Mouse (Mus musculus): ENCODE measurements around the gene Dnm1. TPM values are rescaled to one million over a fixed set of nuclear protein-coding genes. Genes with fewer than 3 reads are reported as not detected.
"Not testable (repeated sequence)": the region's sequence is repeated elsewhere in the genome, so short reads cannot be mapped to it uniquely, and the experiment has no call there.

Gene Dnm1
- total RNA-seq, 4 experiments from 2014 or later: 2.6 to 5.9 (median 3.9) TPM

- DNase-seq (ENCODE audit: low spot score in 2 of 2): not testable (repeated sequence)
Observed at GRCm38 (mm10) chr2:32362274-32362673, 9.1 kb upstream of the Dnm1 start.

- peak; percentile 69 to 73 for DNase-seq (ENCODE audit: low spot score in 2 of 2)
Observed at GRCm38 (mm10) chr2:32361437-32361836, 8.3 kb upstream of the Dnm1 start.

- peak; percentile 73 to 79 for DNase-seq (ENCODE audit: low spot score in 2 of 2)
Observed at GRCm38 (mm10) chr2:32360741-32361140, 7.6 kb upstream of the Dnm1 start.

GRCm38 (mm10) chr2:32358381-32358780 is 5.2 kb upstream of the Dnm1 start:
- DNase-seq (ENCODE audit: low spot score in 2 of 2): no peak

- no peak for DNase-seq (ENCODE audit: low spot score in 2 of 2)
Observed at GRCm38 (mm10) chr2:32357710-32358109, 4.6 kb upstream of the Dnm1 start.

DNA sequence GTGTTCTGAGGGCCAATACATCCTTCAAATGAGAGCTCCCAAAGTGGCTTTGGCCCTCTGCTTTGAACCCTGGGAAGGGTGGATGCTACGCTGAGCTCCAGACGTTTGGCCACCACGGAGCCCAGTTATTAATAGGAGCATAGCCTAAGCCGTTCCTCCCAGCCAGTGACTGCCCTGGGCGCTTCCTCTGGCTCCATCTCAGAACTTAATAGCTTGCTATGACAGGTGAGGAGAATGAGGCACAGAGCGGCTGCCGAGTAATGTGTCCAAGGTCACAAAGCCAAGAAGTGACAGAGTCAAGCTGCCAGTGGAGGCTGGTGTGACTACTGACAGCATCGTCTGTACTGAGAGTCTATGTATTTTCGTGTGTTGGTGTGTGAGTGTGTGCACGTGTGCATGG is 3.1 kb upstream of the Dnm1 start:
- peak; percentile 31 to 61 for DNase-seq (ENCODE audit: low spot score in 2 of 2)

- DNase-seq (ENCODE audit: low spot score in 2 of 2): no peak
Observed at GRCm38 (mm10) chr2:32354336-32354895, 1.3 kb upstream of the Dnm1 start.

DNA sequence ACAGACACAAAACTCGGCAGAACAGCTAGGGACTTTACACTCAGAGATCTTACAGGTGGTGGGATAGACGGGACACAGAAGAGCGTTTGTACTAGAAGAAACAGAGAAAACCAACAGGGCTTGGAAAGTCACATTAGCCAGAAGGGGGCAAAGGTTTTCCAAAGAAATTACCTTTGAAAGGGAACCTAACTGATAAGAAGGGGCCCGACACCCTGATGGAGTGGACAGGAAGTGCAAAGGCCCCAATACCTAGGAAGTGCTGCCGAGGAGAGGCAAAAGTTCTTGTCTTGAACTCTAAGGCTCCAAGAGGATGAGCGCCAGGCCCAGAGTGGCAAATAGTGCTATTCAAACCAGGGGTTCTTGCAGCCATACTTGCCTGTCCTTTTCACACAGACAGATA is 698 bp upstream of the Dnm1 start:
- DNase-seq (ENCODE audit: low spot score in 2 of 2): no peak

- DNase-seq (ENCODE audit: low spot score in 2 of 2): no peak
Observed at GRCm38 (mm10) chr2:32352151-32353006, 759 bp downstream of the Dnm1 start, which contains the start of gene Ciz1. Gene Ciz1 (plus strand): TSS chr2:32352327.

DNA sequence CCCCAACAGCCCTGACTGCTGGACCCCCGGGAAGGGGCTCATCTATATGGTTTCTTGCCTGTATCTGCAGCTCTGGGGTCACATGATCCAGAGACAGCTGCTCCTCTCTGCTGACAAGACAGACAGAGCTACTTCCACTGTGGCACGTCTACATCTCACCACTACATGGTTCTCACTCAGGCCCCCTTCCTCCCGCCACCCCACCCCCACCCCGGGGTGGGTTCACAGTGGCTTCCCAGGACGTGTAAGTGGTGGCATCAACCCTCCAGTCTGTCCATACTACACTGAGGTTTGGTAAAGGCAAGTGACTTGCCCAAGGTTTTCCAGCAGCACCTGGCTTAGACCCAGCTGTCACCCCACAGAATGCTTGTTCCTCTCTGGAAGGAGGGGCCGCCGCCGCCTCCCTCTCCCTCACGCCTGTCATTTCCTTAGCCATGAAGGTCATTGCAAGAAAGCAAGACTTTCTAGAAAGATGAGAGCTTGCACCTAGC is 1.6 kb downstream of the Dnm1 start:
- DNase-seq (ENCODE audit: low spot score in 2 of 2): no peak

DNA sequence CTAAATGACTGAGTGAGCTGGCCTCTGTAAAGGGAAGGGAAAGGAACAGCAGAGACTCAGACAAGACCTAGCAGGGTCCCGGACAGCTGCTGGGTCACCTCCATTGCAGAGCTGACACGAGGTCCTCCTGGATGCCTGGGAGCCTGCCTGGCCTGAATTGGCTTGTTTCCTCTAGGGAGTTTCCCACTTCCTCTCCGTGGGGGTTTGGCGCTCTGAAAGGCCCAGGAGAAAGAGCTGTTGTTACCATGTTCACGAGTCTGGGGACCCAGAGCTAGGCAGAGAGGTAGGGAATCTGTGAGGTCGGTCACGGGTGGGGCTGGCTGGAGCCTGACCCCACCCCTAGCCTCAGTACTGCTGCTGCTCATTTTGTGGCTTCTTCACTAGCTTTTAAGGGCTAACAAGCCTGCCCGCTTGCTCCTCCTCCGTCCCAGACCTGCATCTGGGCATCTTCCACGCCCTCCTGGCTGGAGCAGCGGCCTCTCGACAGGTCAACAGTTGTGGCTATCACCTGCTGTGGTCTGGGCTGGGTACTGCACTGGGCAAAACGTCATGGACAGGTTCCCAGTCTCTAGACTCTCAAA is 2.6 kb downstream of the Dnm1 start:
- no peak for DNase-seq (ENCODE audit: low spot score in 2 of 2)

DNA sequence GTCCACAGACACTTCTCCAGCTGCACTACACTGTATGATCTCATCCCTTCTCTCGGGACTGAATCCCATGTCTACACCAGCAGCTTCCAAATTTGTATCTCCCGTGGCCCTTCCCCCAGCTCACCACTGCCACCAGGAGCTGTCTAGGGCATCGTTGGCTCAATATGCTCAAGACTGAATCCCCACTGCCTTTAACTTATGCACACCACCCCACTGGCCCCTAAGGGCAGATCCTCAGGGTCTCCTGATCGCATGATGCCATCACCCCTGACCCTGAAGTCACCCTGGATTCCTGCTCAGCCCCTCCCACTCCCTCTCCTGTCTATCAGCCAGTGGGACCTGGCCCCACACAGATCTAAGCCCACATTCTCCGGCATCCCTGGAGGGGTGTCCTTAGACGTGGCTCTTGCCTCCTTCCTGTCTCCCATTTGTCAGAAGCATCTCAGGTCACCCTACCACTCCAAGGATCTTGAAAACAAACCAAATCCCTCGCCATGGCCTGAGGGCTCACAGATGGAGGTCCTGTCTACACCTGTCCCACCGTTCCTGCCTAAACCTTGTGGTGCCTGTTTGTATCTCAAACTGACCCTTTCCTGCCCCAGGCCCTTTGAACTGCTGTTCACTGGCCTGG is 3.4 kb downstream of the Dnm1 start:
- no peak for DNase-seq (ENCODE audit: low spot score in 2 of 2)

GRCm38 (mm10) chr2:32348311-32348710 is 4.8 kb downstream of the Dnm1 start:
- DNase-seq (ENCODE audit: low spot score in 2 of 2): no peak

DNA sequence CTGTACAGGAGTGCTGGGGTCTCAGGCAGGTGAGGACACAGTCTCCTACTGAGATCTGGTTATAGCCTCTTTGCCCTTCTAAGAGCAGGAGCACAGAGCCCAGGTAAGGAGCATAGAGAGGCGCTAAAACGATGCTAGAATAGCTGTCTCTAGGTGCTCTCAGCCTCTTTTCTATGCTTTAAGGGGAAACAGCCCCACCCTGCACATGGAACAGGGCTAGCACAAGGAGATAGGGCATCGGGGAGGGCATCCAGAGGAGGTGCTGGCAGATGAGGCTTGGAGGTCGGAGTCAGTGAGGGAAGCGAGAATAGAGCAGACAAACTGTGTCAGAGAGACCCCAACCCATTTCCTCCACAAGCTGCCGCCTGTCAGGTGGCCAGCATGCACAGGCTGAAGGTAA is 6.1 kb downstream of the Dnm1 start:
- DNase-seq (ENCODE audit: low spot score in 2 of 2): no peak

DNA sequence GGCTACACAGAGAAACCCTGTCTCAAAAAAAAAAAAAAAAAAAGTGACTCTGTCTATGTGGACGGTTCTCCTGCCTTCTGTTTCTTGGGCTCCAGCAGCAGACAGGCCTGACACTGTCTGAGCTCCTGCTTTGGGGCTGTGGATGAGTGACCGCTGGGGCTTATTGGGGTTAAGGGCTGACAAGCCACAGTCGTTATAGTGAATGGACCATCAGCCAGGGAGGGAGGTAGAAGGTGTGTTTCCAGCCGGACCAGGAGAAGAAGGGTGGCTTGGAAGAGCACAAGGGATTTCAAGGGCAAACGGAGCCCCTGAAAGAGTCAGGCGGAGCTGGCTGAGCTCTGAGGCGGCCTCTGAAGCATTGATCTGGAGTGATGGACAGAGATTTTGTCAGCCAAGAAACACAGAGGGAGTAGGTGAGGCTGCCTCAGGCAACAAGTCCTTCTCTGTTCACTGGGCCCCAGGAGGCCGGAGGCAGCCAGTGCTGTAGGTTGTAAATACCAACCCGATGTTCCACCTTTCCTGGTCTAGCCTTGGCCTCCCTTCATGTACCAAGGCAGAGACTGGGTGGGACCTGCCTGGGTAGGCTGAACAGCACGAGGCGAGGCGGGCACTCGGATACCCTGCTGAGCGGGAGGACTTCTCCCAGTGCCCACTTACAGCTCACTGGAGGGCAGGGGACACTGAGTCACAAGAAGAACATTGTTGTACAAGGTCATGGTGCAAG is 8.4 kb downstream of the Dnm1 start:
- DNase-seq (ENCODE audit: low spot score in 2 of 2): no peak

GRCm38 (mm10) chr2:32344056-32344455 is 9.1 kb downstream of the Dnm1 start:
- DNase-seq (ENCODE audit: low spot score in 2 of 2): no peak

- DNase-seq (ENCODE audit: low spot score in 2 of 2): no peak
Observed at GRCm38 (mm10) chr2:32343351-32343671, 9.8 kb downstream of the Dnm1 start.

- peak; percentile 57 to 72 for DNase-seq (ENCODE audit: low spot score in 2 of 2)
Observed at GRCm38 (mm10) chr2:32342539-32343350, 10.4 kb downstream of the Dnm1 start.

GRCm38 (mm10) chr2:32342039-32342438 is 11.1 kb downstream of the Dnm1 start:
- no peak for DNase-seq (ENCODE audit: low spot score in 2 of 2)

DNA sequence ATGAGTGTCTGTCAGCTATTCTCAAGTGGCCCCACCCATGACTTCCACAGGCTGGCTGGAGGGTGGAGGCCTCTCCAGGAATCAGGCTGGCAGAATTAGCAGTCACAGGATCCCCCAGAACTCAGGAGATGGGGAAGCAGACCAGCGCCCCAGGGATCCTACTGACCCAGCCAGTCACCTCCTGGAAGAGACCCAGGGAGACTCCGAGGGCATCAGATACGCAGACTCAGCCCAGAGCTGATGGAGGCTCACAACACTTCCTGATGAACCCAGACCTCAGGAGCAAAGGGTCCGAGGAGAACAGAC is 11.6 kb downstream of the Dnm1 start:
- DNase-seq (ENCODE audit: low spot score in 2 of 2): no peak
